Mouse (Mus musculus): ENCODE data around the gene Coq10b. TPM values are rescaled to one million over a fixed set of nuclear protein-coding genes. Genes with fewer than 3 reads are reported as not detected.

The Coq10b gene
- total RNA-seq, 2 experiments from 2014 or later = 15.2 to 20.2 TPM

DNA sequence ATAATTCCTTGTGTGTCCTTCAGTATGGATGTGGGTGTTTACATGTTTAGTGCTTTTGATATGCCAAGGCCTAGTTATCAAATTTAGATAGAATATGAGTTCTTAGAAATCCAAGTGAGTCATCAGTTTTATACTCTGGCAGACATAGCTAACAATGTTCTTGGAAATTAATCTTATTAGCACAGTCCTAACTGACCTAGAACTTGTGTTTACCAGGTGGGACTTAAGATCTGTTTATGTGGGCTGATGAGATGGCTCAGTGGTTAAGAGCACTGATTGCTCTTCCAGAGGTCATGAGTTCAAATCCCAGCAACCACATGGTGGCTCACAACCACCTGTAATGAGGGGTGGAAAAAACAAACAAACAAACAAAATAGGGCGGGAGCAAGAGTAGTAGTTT is 39.9 kb downstream of the Coq10b start:
- no peak for ATAC-seq (replicated peaks; ENCODE audit: poor library complexity, severe bottlenecking)

GRCm38 (mm10) chr1:55106919-55107585 is 54.5 kb downstream of the Coq10b start:
- ATAC-seq (replicated peaks; ENCODE audit: poor library complexity, severe bottlenecking) = no peak

DNA sequence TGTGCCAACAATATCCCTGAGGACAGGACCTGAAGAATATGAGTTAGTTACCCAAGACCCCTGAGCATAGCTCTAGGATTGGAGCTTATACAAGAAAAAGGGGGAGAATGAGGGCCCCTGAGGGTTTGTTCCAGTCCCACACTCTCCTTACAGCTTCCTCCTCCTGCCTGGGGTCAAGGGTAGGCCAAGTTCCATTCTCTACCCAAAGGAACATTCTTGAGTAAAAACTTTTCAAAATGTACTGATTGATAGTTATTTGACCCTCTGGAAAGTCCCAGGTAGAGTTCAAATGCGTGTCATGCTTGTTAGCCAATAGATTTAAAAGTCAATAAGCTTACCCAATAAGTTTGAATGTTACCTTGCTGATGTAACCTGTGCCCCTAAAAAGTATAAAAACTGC is 55.1 kb downstream of the Coq10b start:
- ATAC-seq (replicated peaks; ENCODE audit: poor library complexity, severe bottlenecking) = no peak

DNA sequence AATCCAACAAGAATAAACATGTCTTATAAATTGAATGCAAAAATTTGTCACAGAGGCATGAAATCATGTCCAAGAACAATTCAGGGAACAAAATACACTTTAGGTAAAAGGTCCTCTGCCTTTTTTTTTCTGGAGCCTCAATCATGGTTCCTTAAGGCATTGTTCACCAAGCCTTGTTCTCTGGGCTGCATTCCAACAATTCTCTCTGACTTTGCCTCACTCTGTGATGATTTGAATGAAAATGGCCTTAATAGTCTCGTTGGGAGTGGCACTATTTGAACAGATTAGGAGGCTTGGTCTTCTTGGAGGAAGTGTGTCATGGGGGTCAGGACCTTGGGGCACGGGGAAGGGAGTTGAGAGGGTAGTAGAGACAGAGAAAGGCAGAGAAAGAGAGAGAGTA is 55.9 kb downstream of the Coq10b start:
- ATAC-seq (replicated peaks; ENCODE audit: poor library complexity, severe bottlenecking) = no peak

GRCm38 (mm10) chr1:55109066-55109766 is 56.6 kb downstream of the Coq10b start:
- no peak for ATAC-seq (replicated peaks; ENCODE audit: poor library complexity, severe bottlenecking)

Other genes starting within 250 kb of the Coq10b start
- 99.4 and 128 TPM in 2 replicates for gene Ankrd44, start 126.4 kb upstream of the Coq10b start, total RNA-seq (2014; fragmentation: Nextera tagmentation)
- gene Ankrd44, start 126.4 kb upstream of the Coq10b start, total RNA-seq (2017) = 77.5 and 82.6 TPM in 2 replicates
- gene Sf3b1, start 25.3 kb upstream of the Coq10b start, total RNA-seq (2014; fragmentation: Nextera tagmentation) = 213 and 218 TPM in 2 replicates
- 254 and 282 TPM in 2 replicates for gene Sf3b1, start 25.3 kb upstream of the Coq10b start, total RNA-seq (2017)
- gene Hspe1, start 35.4 kb downstream of the Coq10b start, total RNA-seq (2014; fragmentation: Nextera tagmentation) = 468 and 486 TPM in 2 replicates
- gene Hspe1, start 35.4 kb downstream of the Coq10b start, total RNA-seq (2017) = 471 and 514 TPM in 2 replicates
- gene Hspd1, start 35.5 kb downstream of the Coq10b start, total RNA-seq (2014; fragmentation: Nextera tagmentation) = 291 and 340 TPM in 2 replicates
- gene Hspd1, start 35.5 kb downstream of the Coq10b start, total RNA-seq (2017) = 555 and 596 TPM in 2 replicates
- 42.9 and 43.9 TPM in 2 replicates for gene Mob4, start 78.5 kb downstream of the Coq10b start, total RNA-seq (2014; fragmentation: Nextera tagmentation)
- gene Mob4, start 78.5 kb downstream of the Coq10b start, total RNA-seq (2017) = 32.6 and 49.7 TPM in 2 replicates
- gene Rftn2, start 174.0 kb downstream of the Coq10b start, total RNA-seq (2014; fragmentation: Nextera tagmentation) = 0.73 and 4.4 TPM in 2 replicates
- gene Rftn2, start 174.0 kb downstream of the Coq10b start, total RNA-seq (2017) = 1.9 and 7.0 TPM in 2 replicates
- 6.7 and 7.3 TPM in 2 replicates for gene Mars2, start 184.4 kb downstream of the Coq10b start, total RNA-seq (2014; fragmentation: Nextera tagmentation)
- gene Mars2, start 184.4 kb downstream of the Coq10b start, total RNA-seq (2017) = 7.7 and 9.0 TPM in 2 replicates

Data from granulocyte monocyte progenitor cell, adult 5-6 weeks (primary cell).